Mouse (Mus musculus) hindbrain, embryonic 10.5 days (tissue): ENCODE data around the gene Gpx6. TPM values are rescaled to one million over a fixed set of nuclear protein-coding genes. Genes with fewer than 3 reads are reported as not detected.

Experiments used
- DNase-seq: peaks from one replicate; pipeline ENCODE4 v3.0.0-alpha.2; 2017; ENCODE audit warnings: low spot score
- H3K27ac ChIP-seq: fragments of 300-500 bp; sonication (generic); 2 replicates; pipeline ENCODE4 v1.5.1; 2016; ENCODE audit warnings: mild to moderate bottlenecking, moderate library complexity
- H3K27me3 ChIP-seq: fragments of 300-500 bp; sonication (generic); 2 replicates; pipeline ENCODE4 v1.6.1; 2016; ENCODE audit warnings: mild to moderate bottlenecking; ENCODE audit not compliant: poor library complexity, insufficient read depth, severe bottlenecking
- H3K36me3 ChIP-seq: fragments of 300-500 bp; sonication (generic); 2 replicates; pipeline ENCODE4 v1.6.1; 2016; ENCODE audit warnings: mild to moderate bottlenecking, moderate library complexity
- H3K4me1 ChIP-seq: fragments of 300-500 bp; sonication (generic); replicated peaks from 2 replicates; pipeline ENCODE4 v1.6.1; 2016; ENCODE audit warnings: mild to moderate bottlenecking
- H3K4me3 ChIP-seq: fragments of 300-500 bp; sonication (generic); 2 replicates; pipeline ENCODE4 v1.5.1; 2016; ENCODE audit warnings: mild to moderate bottlenecking, moderate library complexity
- H3K9me3 ChIP-seq: fragments of 300-500 bp; sonication (generic); 2 replicates; pipeline ENCODE4 v1.6.1; 2016; ENCODE audit warnings: mild to moderate bottlenecking, moderate library complexity
- WGBS: fragments of 180-500 bp; shearing (Covaris S2); methylation state at CpG from one replicate; pipeline ENCODE4 v1.1.7; 2016; 5-methylcytosine and 5-hydroxymethylcytosine counted together
- polyA plus RNA-seq: library from polyadenylated mRNA; unstranded; fragments of >200 nt; fragmentation: Nextera tagmentation; extraction: Ambion mirVana; gene quantifications from 2 replicates; pipeline ENCODE4 v1.2.1, GENCODE M21; 2016

Gpx6 gene
- polyA plus RNA-seq, 1 experiment from 2014 or later, result not detected

GRCm38 (mm10) chr13:21292631-21293030 lies 19.3 kb upstream of the Gpx6 start, which contains the start of gene Gpx5:
Gene Gpx5 (minus strand): TSS chr13:21292731.
- H3K4me1 ChIP-seq, result no peaks in the 10 kb centered on the region
- no peak for DNase-seq
- 95% methylated on average over 6 of the region's 6 CpGs for WGBS

DNA sequence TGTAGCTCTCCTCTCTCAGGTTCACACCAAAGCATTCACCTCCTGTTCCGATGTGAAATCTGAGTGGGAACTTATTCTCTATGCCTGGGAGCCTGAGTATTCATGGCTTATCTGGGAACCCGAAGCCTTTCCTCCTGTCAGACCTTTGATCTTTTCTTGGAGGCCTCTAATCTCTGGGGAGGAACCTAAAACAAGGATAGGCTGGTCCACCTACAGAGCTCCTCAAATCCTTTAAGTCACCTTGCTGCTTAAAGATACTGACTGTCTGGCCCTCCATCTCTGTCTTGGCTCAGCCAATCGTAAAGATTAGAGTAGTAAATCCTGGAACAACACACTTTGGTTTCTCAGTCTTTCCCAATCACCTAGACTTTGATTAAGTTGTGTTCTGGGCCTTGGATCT lies 13.4 kb upstream of the Gpx6 start:
- no peak overlapping the region for H3K4me3 ChIP-seq
- DNase-seq, result no peak
- H3K9me3 ChIP-seq, result no peaks in the 10 kb centered on the region
- H3K27me3 ChIP-seq, result no peaks in the 10 kb centered on the region
- H3K36me3 ChIP-seq, result no peaks in the 10 kb centered on the region
- 62% methylated on average over 3 of the region's 3 CpGs for WGBS
- H3K27ac ChIP-seq, result no peak overlapping the region
- no peaks in the 10 kb centered on the region for H3K4me1 ChIP-seq

More at GRCm38 (mm10) chr13:21292631-21293030, 19.3 kb upstream of the Gpx6 start, which contains the start of gene Gpx5:
- no peak within 1 kb of the TSS for H3K27ac ChIP-seq
- H3K4me3 ChIP-seq, result no peak within 1 kb of the TSS
- H3K9me3 ChIP-seq, result no peaks in the 10 kb centered on the region
- no peaks in the 10 kb centered on the region for H3K36me3 ChIP-seq
- H3K27me3 ChIP-seq, result no peaks in the 10 kb centered on the region

DNA sequence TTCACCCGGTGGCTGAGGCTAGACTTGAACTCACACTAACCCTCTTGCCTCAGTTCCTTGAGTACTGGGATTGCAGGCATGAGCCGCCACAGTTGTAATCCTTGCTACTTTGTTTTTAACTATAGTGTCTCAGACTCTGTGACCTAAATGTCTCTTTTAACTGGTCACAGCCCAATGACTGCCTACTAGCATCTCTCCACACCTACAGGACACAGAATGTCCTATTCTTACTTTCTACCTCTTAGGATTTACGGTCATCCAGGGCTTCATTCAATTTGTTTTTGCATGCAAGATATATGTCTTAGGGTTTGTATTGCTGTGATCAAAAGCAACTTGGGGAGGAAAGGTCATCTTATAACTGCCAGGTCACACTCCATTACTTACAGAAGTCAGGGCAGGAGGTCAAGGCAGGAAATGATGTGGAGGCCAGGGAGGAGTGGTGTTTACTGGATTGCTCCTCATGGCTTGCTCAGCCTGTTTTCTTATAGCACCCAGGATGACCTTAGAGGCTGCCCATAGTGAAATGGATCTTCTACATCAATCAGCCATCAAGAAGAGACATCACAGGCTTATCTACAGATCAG lies 7.3 kb upstream of the Gpx6 start:
- Histone ChIP-seq H3K4me3 (no peak overlapping the region), H3K27ac (no peak overlapping the region), H3K4me1 (no peaks in the 10 kb centered on the region), H3K9me3 (no peaks in the 10 kb centered on the region), H3K27me3 (no peaks in the 10 kb centered on the region), H3K36me3 (no peaks in the 10 kb centered on the region)
- WGBS, result 81% methylated on average over 3 of the region's 3 CpGs
- DNase-seq, result no peak

- WGBS, result 72% methylated on average over 2 of the region's 2 CpGs
- H3K36me3 ChIP-seq, result no peaks in the 10 kb centered on the region
- H3K9me3 ChIP-seq, result no peaks in the 10 kb centered on the region
- peaks cover 3% of the 10 kb centered on the region; the same call in 1 of the 2 replicates for H3K4me1 ChIP-seq
- DNase-seq, result no peak
- no peak overlapping the region for H3K4me3 ChIP-seq
- no peak overlapping the region for H3K27ac ChIP-seq
- no peaks in the 10 kb centered on the region for H3K27me3 ChIP-seq
Observed at GRCm38 (mm10) chr13:21309788-21310187, 2.1 kb upstream of the Gpx6 start.

DNA sequence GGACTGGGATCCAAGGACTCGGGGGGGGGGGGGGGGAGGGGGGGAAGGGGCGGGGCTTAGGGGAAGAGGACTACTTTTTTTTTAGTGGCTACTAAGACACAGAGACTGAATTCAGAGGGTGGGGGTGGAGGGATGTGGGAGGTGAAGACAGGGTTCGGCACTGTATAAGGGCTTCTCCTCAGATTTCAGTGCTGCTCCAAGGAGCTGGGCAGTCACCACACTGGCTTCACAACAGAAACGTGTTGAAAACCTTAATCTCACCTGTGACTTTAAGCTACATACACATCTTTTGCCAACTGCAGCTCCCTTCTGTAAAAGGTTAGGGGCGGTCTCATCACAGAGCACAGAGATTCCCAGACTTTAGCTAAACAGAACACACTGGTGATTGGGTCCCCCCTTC lies 929 bp downstream of the Gpx6 start:
- DNase-seq, result no peak
- Histone ChIP-seq H3K27me3 (no peaks in the 10 kb centered on the region), H3K27ac (no peak overlapping the region), H3K4me3 (no peak overlapping the region), H3K9me3 (no peaks in the 10 kb centered on the region), H3K36me3 (no peaks in the 10 kb centered on the region), H3K4me1 (peaks cover 3% of the 10 kb centered on the region; the same call in 1 of the 2 replicates)
- 33% methylated on average over 5 of the region's 5 CpGs for WGBS

GRCm38 (mm10) chr13:21313903-21314302 lies 2.0 kb downstream of the Gpx6 start:
- Histone ChIP-seq H3K9me3 (no peaks in the 10 kb centered on the region), H3K27me3 (no peaks in the 10 kb centered on the region), H3K4me3 (no peak overlapping the region), H3K27ac (no peak overlapping the region), H3K4me1 (peaks cover 3% of the 10 kb centered on the region; the same call in 1 of the 2 replicates), H3K36me3 (no peaks in the 10 kb centered on the region)
- DNase-seq, result no peak
- WGBS, result 86% methylated on average over 4 of the region's 4 CpGs

- Histone ChIP-seq H3K9me3 (no peaks in the 10 kb centered on the region), H3K36me3 (no peaks in the 10 kb centered on the region), H3K4me3 (no peak overlapping the region), H3K4me1 (0 out of 2 replicates have a peak, but pooled peaks cover 4% of the 10 kb centered on the region), H3K27me3 (no peaks in the 10 kb centered on the region), H3K27ac (no peak overlapping the region)
- WGBS, result 73% methylated on average over 3 of the region's 3 CpGs
- no peak for DNase-seq
Observed at GRCm38 (mm10) chr13:21320262-21320661, 8.3 kb downstream of the Gpx6 start.

- no peaks in the 10 kb centered on the region for H3K9me3 ChIP-seq
- no peak overlapping the region for H3K27ac ChIP-seq
- no peaks in the 10 kb centered on the region for H3K36me3 ChIP-seq
- H3K27me3 ChIP-seq, result no peaks in the 10 kb centered on the region
- peak overlapping the region; percentile 52 for H3K4me3 ChIP-seq
- 0 out of 2 replicates have a peak, but pooled peaks cover 4% of the 10 kb centered on the region for H3K4me1 ChIP-seq
- peak; percentile 35 for DNase-seq
- 2% methylated on average over 18 of the region's 18 CpGs for WGBS
Observed at GRCm38 (mm10) chr13:21321890-21322494, 10.1 kb downstream of the Gpx6 start.

DNA sequence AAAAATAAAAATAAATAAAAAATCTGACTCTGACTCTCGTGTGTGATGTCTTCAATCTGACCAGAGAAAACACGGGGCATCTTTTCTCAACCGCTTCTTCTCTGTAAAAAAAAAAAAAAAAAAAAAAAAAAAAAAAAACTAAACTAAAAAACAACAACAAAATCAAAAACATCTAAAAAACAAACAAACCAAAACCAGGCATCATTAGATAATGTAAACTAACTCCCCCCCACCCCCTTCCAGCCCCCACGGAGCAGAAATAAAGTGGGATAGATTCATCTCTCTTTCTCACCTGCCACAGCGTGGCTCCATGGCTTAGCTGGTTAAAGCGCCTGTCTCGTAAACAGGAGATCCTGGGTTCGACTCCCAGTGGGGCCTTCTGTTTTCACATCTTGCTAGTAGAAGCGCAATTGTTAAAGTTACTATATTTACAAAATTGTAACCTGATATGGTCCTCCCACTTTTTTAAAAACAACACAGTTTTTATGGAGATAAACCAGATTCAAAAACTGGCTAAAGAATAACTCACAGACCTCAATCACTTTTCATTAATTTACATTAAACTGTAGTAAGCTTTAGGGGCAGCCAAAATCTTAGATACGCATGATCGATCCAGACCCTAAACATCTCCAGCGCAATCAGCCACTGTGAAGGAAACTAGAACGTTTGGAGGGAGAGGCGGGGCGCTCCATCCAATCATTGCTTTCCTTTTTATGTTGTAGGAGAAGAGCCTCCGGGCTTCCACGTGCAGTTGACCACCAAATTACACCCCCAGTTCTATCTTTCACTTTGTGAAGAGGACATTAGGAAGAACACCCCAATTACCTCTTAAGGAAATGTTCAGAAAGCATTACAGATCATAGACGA lies 10.8 kb downstream of the Gpx6 start:
- DNase-seq, result peak; percentile 69
- Histone ChIP-seq H3K36me3 (no peaks in the 10 kb centered on the region), H3K9me3 (no peaks in the 10 kb centered on the region), H3K4me3 (peak overlapping the region; percentile 52), H3K27me3 (no peaks in the 10 kb centered on the region), H3K27ac (no peak overlapping the region), H3K4me1 (peaks cover 9% of the 10 kb centered on the region; the same call in 1 of the 2 replicates)
- 14% methylated on average over 18 of the region's 18 CpGs for WGBS

DNA sequence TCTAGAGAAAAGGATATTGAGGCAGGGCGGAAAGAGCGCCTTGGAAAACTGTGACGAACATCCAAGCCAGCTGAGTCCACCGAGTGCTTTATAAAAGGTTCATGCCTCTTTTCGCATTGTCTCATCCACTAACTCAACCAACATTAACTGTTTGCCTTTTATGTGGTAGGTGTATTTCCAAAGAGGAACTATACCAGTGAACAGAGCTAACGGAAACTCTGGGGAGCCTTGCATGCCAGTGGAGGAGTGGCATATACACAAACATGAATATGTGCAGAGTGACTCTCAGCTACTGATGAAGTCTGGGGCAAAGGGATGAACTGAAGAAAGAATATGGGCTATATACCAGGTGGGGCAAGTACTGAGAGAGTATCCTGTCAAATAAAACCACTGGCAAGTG lies 11.5 kb downstream of the Gpx6 start:
- no peak overlapping the region for H3K27ac ChIP-seq
- 0 out of 2 replicates have a peak, but pooled peaks cover 3% of the 10 kb centered on the region for H3K27me3 ChIP-seq
- peak overlapping the region; percentile 52; the same call in 1 of the 2 replicates for H3K4me3 ChIP-seq
- H3K9me3 ChIP-seq, result no peaks in the 10 kb centered on the region
- no peaks in the 10 kb centered on the region for H3K36me3 ChIP-seq
- WGBS, result 70% methylated on average over 6 of the region's 6 CpGs
- H3K4me1 ChIP-seq, result peaks cover 9% of the 10 kb centered on the region; the same call in 1 of the 2 replicates
- no peak for DNase-seq

GRCm38 (mm10) chr13:21326191-21326590 lies 14.3 kb downstream of the Gpx6 start:
- 0 out of 2 replicates have a peak, but pooled peaks cover 3% of the 10 kb centered on the region for H3K27me3 ChIP-seq
- no peak overlapping the region for H3K27ac ChIP-seq
- H3K4me3 ChIP-seq, result peak overlapping the region; percentile 61
- DNase-seq, result peak; percentile 6
- WGBS, result 7% methylated on average over 4 of the region's 4 CpGs
- H3K4me1 ChIP-seq, result peaks cover 9% of the 10 kb centered on the region; the same call in 1 of the 2 replicates
- H3K36me3 ChIP-seq, result no peaks in the 10 kb centered on the region
- H3K9me3 ChIP-seq, result no peaks in the 10 kb centered on the region

- no peaks in the 10 kb centered on the region for H3K9me3 ChIP-seq
- H3K4me3 ChIP-seq, result peak overlapping the region; percentile 61
- H3K36me3 ChIP-seq, result no peaks in the 10 kb centered on the region
- 0 out of 2 replicates have a peak, but pooled peaks cover 3% of the 10 kb centered on the region for H3K27me3 ChIP-seq
- peaks cover 9% of the 10 kb centered on the region; the same call in 1 of the 2 replicates for H3K4me1 ChIP-seq
- DNase-seq, result peak; percentile 86
- H3K27ac ChIP-seq, result peak overlapping the region; percentile 66; the same call in 1 of the 2 replicates
- under 1% methylated on average over 24 of the region's 24 CpGs for WGBS
Observed at GRCm38 (mm10) chr13:21326657-21327211, 14.8 kb downstream of the Gpx6 start.
